Mouse (Mus musculus) midbrain, embryonic 14.5 days (tissue): ENCODE measurements around the gene Eci2. TPM values are rescaled to one million over a fixed set of nuclear protein-coding genes. Genes with fewer than 3 reads are reported as not detected.
"Not testable (repeated sequence)": the region's sequence is repeated elsewhere in the genome, so short reads cannot be mapped to it uniquely, and the experiment has no call there.

Experiments used
- ATAC-seq: fragments of 200-750 bp; cut with Nextera tagmentation; 2 replicates; pipeline ENCODE4 v1.8.0; 2017; ENCODE audit warnings: moderate number of reproducible peaks, moderate library complexity; ENCODE audit not compliant: low FRiP score, low TSS enrichment
- DNase-seq: peaks from one replicate; pipeline ENCODE4 v3.0.0-alpha.2; 2015
- H3K27ac ChIP-seq: fragments of 300-500 bp; sonication (generic); replicated peaks from 2 replicates; pipeline ENCODE4 v1.5.1; 2014; ENCODE audit warnings: mild to moderate bottlenecking, low read depth, low read length, moderate library complexity
- H3K27me3 ChIP-seq: fragments of 300-500 bp; sonication (generic); 2 replicates; pipeline ENCODE4 v1.6.1; 2014; ENCODE audit warnings: low read length, control low read depth, mixed read lengths; ENCODE audit not compliant: control insufficient read depth, insufficient read depth
- H3K36me3 ChIP-seq: fragments of 300-500 bp; sonication (generic); 2 replicates; pipeline ENCODE4 v1.6.1; 2014; ENCODE audit warnings: low read length, control low read depth; ENCODE audit not compliant: control insufficient read depth, insufficient read depth
- H3K4me1 ChIP-seq: fragments of 300-500 bp; sonication (generic); 2 replicates; pipeline ENCODE4 v1.6.1; 2014; ENCODE audit warnings: mild to moderate bottlenecking, antibody characterized with exemption, low read length, control low read depth; ENCODE audit not compliant: control insufficient read depth, insufficient read depth
- H3K4me2 ChIP-seq: fragments of 300-500 bp; sonication (generic); 2 replicates; pipeline ENCODE4 v1.6.1; 2014; ENCODE audit warnings: mild to moderate bottlenecking, low read length, moderate library complexity
- H3K4me3 ChIP-seq: fragments of 300-500 bp; sonication (generic); replicated peaks from 2 replicates; pipeline ENCODE4 v1.5.1; 2014; ENCODE audit warnings: low read depth, low read length
- H3K9ac ChIP-seq: fragments of 300-500 bp; sonication (generic); replicated peaks from 2 replicates; pipeline ENCODE4 v1.6.1; 2014; ENCODE audit warnings: mild to moderate bottlenecking, low read length, moderate library complexity
- H3K9me3 ChIP-seq: fragments of 300-500 bp; sonication (generic); 2 replicates; pipeline ENCODE4 v1.6.1; 2016; ENCODE audit warnings: low read length, control low read depth, mixed read lengths; ENCODE audit not compliant: control insufficient read depth
- WGBS: fragments of 180-500 bp; shearing (Covaris S2); extraction: QIAGEN DNeasy Blood & Tissue Kit; methylation state at CpG from one replicate; pipeline ENCODE4 v1.1.7; 2014; 5-methylcytosine and 5-hydroxymethylcytosine counted together
- polyA plus RNA-seq: library from polyadenylated mRNA; unstranded; fragments of >200 nt; fragmentation: Nextera tagmentation; extraction: Ambion mirVana; gene quantifications from 2 replicates; pipeline ENCODE4 v1.2.1, GENCODE M21; 2014

The Eci2 gene
- polyA plus RNA-seq, 1 experiment from 2014 or later = 115 TPM

GRCm38 (mm10) chr13:34995925-34996324 lies 31.0 kb downstream of the Eci2 start:
- H3K36me3 ChIP-seq = no peaks in the 10 kb centered on the region
- no peak for ATAC-seq
- no peak overlapping the region for H3K9ac ChIP-seq
- no peaks in the 10 kb centered on the region for H3K27me3 ChIP-seq
- H3K9me3 ChIP-seq = no peaks in the 10 kb centered on the region
- H3K27ac ChIP-seq = no peak overlapping the region
- DNase-seq = peak; percentile 13
- no peak overlapping the region for H3K4me2 ChIP-seq
- WGBS = 78% methylated on average over 2 of the region's 2 CpGs
- H3K4me3 ChIP-seq = no peak overlapping the region
- H3K4me1 ChIP-seq = peaks cover 11% of the 10 kb centered on the region; the same call in 1 of the 2 replicates

- Histone ChIP-seq H3K4me1 (peaks cover 11% of the 10 kb centered on the region; the same call in 1 of the 2 replicates), H3K4me3 (peak overlapping the region; percentile 56), H3K4me2 (peak overlapping the region; percentile 73), H3K27ac (peak overlapping the region; percentile 76), H3K9me3 (no peaks in the 10 kb centered on the region), H3K9ac (peak overlapping the region; percentile 69), H3K27me3 (no peaks in the 10 kb centered on the region), H3K36me3 (peaks cover 9% of the 10 kb centered on the region)
- DNase-seq (peak; percentile 93), ATAC-seq (peak; percentile 97)
- 1% methylated on average over 33 of the region's 33 CpGs for WGBS
Observed at GRCm38 (mm10) chr13:34993983-34994811, 32.7 kb downstream of the Eci2 start.

GRCm38 (mm10) chr13:34993595-34993982 lies 33.3 kb downstream of the Eci2 start:
- no peaks in the 10 kb centered on the region for H3K9me3 ChIP-seq
- peaks cover 11% of the 10 kb centered on the region; the same call in 1 of the 2 replicates for H3K4me1 ChIP-seq
- 1% methylated on average over 22 of the region's 22 CpGs for WGBS
- peak overlapping the region; percentile 73 for H3K4me2 ChIP-seq
- H3K9ac ChIP-seq = peak overlapping the region; percentile 69
- ATAC-seq (peak; percentile 44), DNase-seq (no peak)
- peak overlapping the region; percentile 76 for H3K27ac ChIP-seq
- peak overlapping the region; percentile 56 for H3K4me3 ChIP-seq
- H3K36me3 ChIP-seq = peaks cover 14% of the 10 kb centered on the region
- H3K27me3 ChIP-seq = no peaks in the 10 kb centered on the region

DNA sequence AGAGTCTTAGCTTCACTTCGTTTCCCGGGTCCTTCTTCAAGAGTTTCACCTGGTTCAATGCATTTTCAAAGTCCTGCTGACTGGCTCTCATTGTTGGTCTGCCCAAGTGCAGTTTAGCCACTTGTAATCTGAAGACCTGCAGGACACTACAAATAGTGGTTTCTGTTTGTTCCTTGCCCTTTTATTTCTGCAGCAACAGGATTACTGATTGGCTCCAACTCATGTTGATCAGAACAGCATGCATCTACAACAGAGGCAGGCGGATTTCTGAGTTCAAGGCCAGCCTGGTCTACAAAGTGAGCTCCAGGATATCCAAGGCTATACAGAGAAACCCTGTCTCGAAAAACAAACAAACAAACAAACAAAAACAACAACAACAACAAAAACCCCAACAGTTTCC lies 33.8 kb downstream of the Eci2 start:
- peaks cover 19% of the 10 kb centered on the region for H3K36me3 ChIP-seq
- peak overlapping the region; percentile 73 for H3K4me2 ChIP-seq
- ATAC-seq (no peak), DNase-seq (peak; percentile 12)
- peak overlapping the region; percentile 76; the same call in 1 of the 2 replicates for H3K27ac ChIP-seq
- H3K27me3 ChIP-seq = no peaks in the 10 kb centered on the region
- H3K4me3 ChIP-seq = peak overlapping the region; percentile 56
- peaks cover 11% of the 10 kb centered on the region; the same call in 1 of the 2 replicates for H3K4me1 ChIP-seq
- WGBS = 78% methylated on average over 4 of the region's 4 CpGs
- H3K9me3 ChIP-seq = no peaks in the 10 kb centered on the region
- H3K9ac ChIP-seq = 0 out of 2 replicates have a peak overlapping the region, but pooled peaks have one; percentile 5

DNA sequence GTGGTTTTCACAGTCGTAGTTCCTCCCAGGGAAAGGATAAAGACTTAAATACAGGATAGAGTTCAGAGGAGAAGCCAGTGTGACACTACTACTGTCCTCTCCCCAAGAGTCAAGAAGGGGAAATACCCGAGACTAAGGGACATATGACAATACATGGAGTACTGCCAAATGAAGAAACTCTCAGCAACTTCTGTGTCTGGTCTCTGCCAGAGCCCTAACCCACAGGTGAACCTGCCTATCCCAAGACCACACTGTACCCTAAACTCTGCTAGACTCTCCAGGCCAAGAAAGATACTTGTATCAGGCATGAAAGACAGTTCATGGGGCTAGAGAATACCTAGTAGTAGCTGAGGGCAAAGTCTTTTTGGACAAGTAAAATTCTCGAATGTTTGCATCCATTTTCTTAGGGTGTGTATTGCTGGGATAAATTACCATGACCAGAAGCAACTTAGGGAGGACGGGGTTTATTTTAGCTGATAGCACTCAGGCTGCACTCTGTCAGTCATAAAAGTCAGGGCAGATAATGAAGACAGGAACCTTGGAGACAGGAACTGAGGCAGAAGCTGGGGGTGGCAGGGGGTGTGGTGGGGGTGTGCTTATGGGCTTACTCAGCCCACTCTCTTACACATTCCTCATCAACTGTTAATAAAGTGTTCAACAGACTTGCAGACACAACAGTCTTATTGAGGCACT lies 35.2 kb downstream of the Eci2 start:
- Histone ChIP-seq H3K9ac (no peak overlapping the region), H3K9me3 (no peaks in the 10 kb centered on the region), H3K4me2 (0 out of 2 replicates have a peak overlapping the region, but pooled peaks have one; percentile 9), H3K27me3 (no peaks in the 10 kb centered on the region), H3K4me3 (no peak overlapping the region), H3K4me1 (peaks cover 11% of the 10 kb centered on the region; the same call in 1 of the 2 replicates), H3K27ac (no peak overlapping the region), H3K36me3 (peaks cover 32% of the 10 kb centered on the region)
- 75% methylated on average over 4 of the region's 4 CpGs for WGBS
- no peak for DNase-seq
- ATAC-seq = no peak

GRCm38 (mm10) chr13:34983479-34983878 lies 43.4 kb downstream of the Eci2 start:
- H3K9me3 ChIP-seq, H3K4me2 ChIP-seq, H3K4me3 ChIP-seq, H3K4me1 ChIP-seq, H3K27ac ChIP-seq, ATAC-seq, DNase-seq, H3K9ac ChIP-seq, H3K27me3 ChIP-seq: not testable (repeated sequence)
- 100% methylated on average over 1 of the region's 1 CpGs for WGBS
- peaks cover 61% of the 10 kb centered on the region for H3K36me3 ChIP-seq

DNA sequence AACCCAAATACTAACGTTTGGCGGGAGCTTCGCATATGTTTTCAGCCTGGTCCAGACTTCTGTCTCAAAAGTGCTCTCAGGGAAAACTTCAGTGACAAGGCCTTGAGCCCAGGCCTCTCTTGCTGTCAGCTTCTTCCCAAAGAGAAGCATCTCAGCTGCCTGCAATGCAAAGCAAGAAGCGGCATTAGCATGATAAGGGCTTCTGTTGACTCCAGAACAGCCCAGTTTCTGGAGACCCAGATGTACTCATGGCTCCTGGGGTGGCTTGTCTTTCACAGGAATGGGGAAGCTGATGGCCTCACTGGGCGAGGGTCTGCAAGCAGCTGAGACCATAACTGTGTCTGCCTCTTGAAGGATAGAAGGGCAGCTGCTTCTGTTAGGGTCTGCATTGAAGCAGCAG lies 48.3 kb downstream of the Eci2 start:
- H3K9ac ChIP-seq, DNase-seq, H3K27me3 ChIP-seq, H3K4me1 ChIP-seq, H3K27ac ChIP-seq, H3K9me3 ChIP-seq, ATAC-seq, H3K4me3 ChIP-seq, H3K4me2 ChIP-seq: not testable (repeated sequence)
- 69% methylated on average over 5 of the region's 5 CpGs for whole genome bisulfite sequencing
- peaks cover 46% of the 10 kb centered on the region for H3K36me3 ChIP-seq

DNA sequence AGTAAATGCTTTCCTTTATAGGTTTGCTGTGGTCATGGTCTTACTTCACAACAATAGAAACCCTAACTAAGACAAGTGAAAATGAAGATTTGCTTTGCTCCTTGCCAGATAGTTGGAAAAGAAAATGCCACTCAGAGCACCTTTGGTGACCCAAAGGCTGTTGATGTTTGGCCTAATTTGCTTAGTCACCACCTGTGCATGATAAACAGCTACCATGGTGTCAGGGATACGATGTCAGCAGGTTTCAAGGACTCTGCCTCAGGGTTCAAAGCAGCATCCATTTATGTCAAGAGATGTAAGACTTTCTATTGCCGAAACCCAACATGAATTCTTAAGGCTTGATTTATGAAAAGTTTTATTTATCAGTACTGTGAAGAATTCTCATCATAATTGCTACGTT lies 49.5 kb downstream of the Eci2 start:
- no peak overlapping the region for H3K27ac ChIP-seq
- no peaks in the 10 kb centered on the region for H3K4me1 ChIP-seq
- ATAC-seq (no peak), DNase-seq (no peak)
- peaks cover 46% of the 10 kb centered on the region for H3K36me3 ChIP-seq
- H3K9me3 ChIP-seq = no peaks in the 10 kb centered on the region
- 96% methylated on average over 3 of the region's 3 CpGs for WGBS
- H3K4me2 ChIP-seq = no peak overlapping the region
- H3K4me3 ChIP-seq = no peak overlapping the region
- H3K27me3 ChIP-seq = no peaks in the 10 kb centered on the region
- H3K9ac ChIP-seq = no peak overlapping the region
